Mouse (Mus musculus) liver, adult 2 months (tissue): Measurements from ENCODE around the gene Ap2a2.
"Not testable (repeated sequence)": the region's sequence is repeated elsewhere in the genome, so short reads cannot be mapped to it uniquely, and the experiment has no call there.

Experiments
- CTCF ChIP-seq: fragments of 200-500 bp; IDR thresholded peaks from 2 replicates; pipeline ENCODE4 v1.5.1; 2011; ENCODE audit warnings: low read depth, low read length, control low read depth
- POLR2A ChIP-seq: fragments of 200-500 bp; IDR thresholded peaks from 2 replicates; pipeline ENCODE4 v1.6.1; 2011; ENCODE audit warnings: low read length, control low read depth; ENCODE audit not compliant: insufficient read depth; ENCODE audit errors: extremely low read depth

- not testable (repeated sequence) for TF ChIP-seq CTCF, POLR2A
These were observed 107.1 kb downstream of the Ap2a2 start for GRCm38 (mm10) chr7:141669097-141669496.
